29 mouse cellular contexts compared by ENCODE assay signal in genomic region chr1:58147776-58148175, GRCm38 (mm10). TPM values are rescaled to one million over a fixed set of nuclear protein-coding genes. Genes with fewer than 3 reads are reported as not detected.
DNase-seq lines count a peak whose midpoint lies in the region; ATAC-seq and TF ChIP-seq lines count a peak whose summit lies in the region.
"Had no signal": no experiment of that assay in that cellular context is flagged by ENCODE, and none has a peak within 500 bp of the region (broad histone marks: within the 10 kb centered on the region; RNA-seq: fewer than 3 reads in every experiment).

No protein-coding gene starts in this region.

- TF ChIP-seq EP300 in stomach, postnatal 0 days (optimal IDR thresholded peaks at IDR 0.05): no peak

- no peaks in the 10 kb centered on the region for H3K4me1 ChIP-seq in stomach, postnatal 0 days (replicated peaks; ENCODE audit: control insufficient read depth, insufficient read depth)
- H3K4me1 ChIP-seq: embryonic facial prominence, embryonic 13.5 days; embryonic facial prominence, embryonic 15.5 days; forebrain, embryonic 10.5 days; forebrain, embryonic 12.5 days had no signal

- WGBS in stomach, postnatal 0 days: 59% methylated on average over 6 of the region's 6 CpGs

- H3ac ChIP-seq in myocyte (ENCODE audit: control insufficient read depth, insufficient read length): no peak overlapping the region

- H3K4me3 ChIP-seq in myocyte: no peak overlapping the region
- no peak overlapping the region for H3K4me3 ChIP-seq in stomach, postnatal 0 days (ENCODE audit: low read depth, low read length)
- H3K4me3 ChIP-seq: embryonic facial prominence, embryonic 13.5 days; embryonic facial prominence, embryonic 15.5 days; erythroblast, embryonic 14.5 days; forebrain, embryonic 10.5 days; forebrain, embryonic 12.5 days had no signal

- no peaks in the 10 kb centered on the region for H3K27me3 ChIP-seq in myocyte (ENCODE audit: control insufficient read depth, insufficient read depth, insufficient read length)
- no peaks in the 10 kb centered on the region for H3K27me3 ChIP-seq in stomach, postnatal 0 days (ENCODE audit: control insufficient read depth, insufficient read depth, low read length)
- H3K27me3 ChIP-seq: CH12.LX; embryonic facial prominence, embryonic 13.5 days; embryonic facial prominence, embryonic 15.5 days; forebrain, embryonic 12.5 days had no signal

- TF ChIP-seq CTCF in stomach, postnatal 0 days (IDR thresholded peaks at IDR 0.05; ENCODE audit: low read depth): no peak

- H3K79me2 ChIP-seq in myocyte (ENCODE audit: control insufficient read depth, insufficient read depth): no peaks in the 10 kb centered on the region

- no peaks in the 10 kb centered on the region for H3K36me3 ChIP-seq in myocyte (ENCODE audit: control insufficient read depth, insufficient read depth)
- H3K36me3 ChIP-seq in stomach, postnatal 0 days (ENCODE audit: control insufficient read depth, insufficient read depth, low read length): no peaks in the 10 kb centered on the region
- H3K36me3 ChIP-seq: embryonic facial prominence, embryonic 13.5 days; embryonic facial prominence, embryonic 15.5 days; forebrain, embryonic 10.5 days; forebrain, embryonic 12.5 days; G1E had no signal

- peak; percentile 53 for DNase-seq in heart, adult 11 months
- DNase-seq in heart, postnatal 4 days: no peak
- peak; percentile 22 for DNase-seq in 3T3-L1 (ENCODE audit: low read depth, low spot score)
- peak; percentile 62 for DNase-seq in NIH3T3 (ENCODE audit: low read depth)
- DNase-seq in right cerebral cortex, postnatal 36 days (ENCODE audit: low spot score in 2 of 2): no peak
- DNase-seq in stomach, postnatal 0 days (ENCODE audit: low spot score): no peak
- DNase-seq: adrenal gland, adult 8-10 months; adrenal gland, postnatal 14 days; adrenal gland, postnatal 36 days; B cell, adult 2 months; cerebellum, adult 11 months; cerebellum, adult 18-20 months; cerebellum, adult 8-10 months; cerebellum, adult 9-11 months; cerebellum, postnatal 14 days; cerebellum, postnatal 36 days; embryo, embryonic 11 days had no signal

- ATAC-seq in stomach, postnatal 0 days (ENCODE audit: low FRiP score, low TSS enrichment): no peak
- ATAC-seq: CD4-positive, CD25-positive, alpha-beta regulatory T cell, adult 4 months; forebrain, embryonic 14.5 days; forebrain, embryonic 16.5 days had no signal

- H3K9me3 ChIP-seq in stomach, postnatal 0 days (ENCODE audit: control insufficient read depth, low read length): no peaks in the 10 kb centered on the region
- H3K9me3 ChIP-seq: embryonic facial prominence, embryonic 13.5 days; embryonic facial prominence, embryonic 15.5 days; forebrain, embryonic 10.5 days; forebrain, embryonic 12.5 days; G1E had no signal

- TF ChIP-seq POLR2A in myocyte (IDR thresholded peaks at IDR 0.05; ENCODE audit: insufficient read length, low read depth): no peak

- no peak overlapping the region for H3K9ac ChIP-seq in stomach, postnatal 0 days (ENCODE audit: low read length)
- H3K9ac ChIP-seq: embryonic facial prominence, embryonic 13.5 days; embryonic facial prominence, embryonic 15.5 days; forebrain, embryonic 12.5 days had no signal

- peak overlapping the region; percentile 27 for H3K4me2 ChIP-seq in myocyte (ENCODE audit: low read depth)
- no peak overlapping the region for H3K4me2 ChIP-seq in stomach, postnatal 0 days (replicated peaks; ENCODE audit: low read depth)
- H3K4me2 ChIP-seq: embryonic facial prominence, embryonic 13.5 days; embryonic facial prominence, embryonic 15.5 days; forebrain, embryonic 12.5 days had no signal

- H3K27ac ChIP-seq in stomach, postnatal 0 days (replicated peaks): no peak overlapping the region
- H3K27ac ChIP-seq: embryonic facial prominence, embryonic 13.5 days; embryonic facial prominence, embryonic 15.5 days; forebrain, embryonic 10.5 days; forebrain, embryonic 12.5 days had no signal

TF ChIP-seq in myocyte, 11 proteins besides CTCF, POLR2A, EP300 and RAD21:
- TF ChIP-seq MYOD1 (IDR thresholded peaks at IDR 0.05; ENCODE audit: control insufficient read depth in 1 of 3, insufficient read length in 2 of 3, low read depth in 2 of 3) (no peak), TCF3 (IDR thresholded peaks at IDR 0.05; ENCODE audit: insufficient read length, low read depth) (no peak), MAX (IDR thresholded peaks at IDR 0.05; ENCODE audit: low read depth) (no peak), POLR2AphosphoS2 (IDR thresholded peaks at IDR 0.05; ENCODE audit: insufficient read length, low read depth) (no peak), TCF12 (IDR thresholded peaks at IDR 0.05; ENCODE audit: insufficient read depth, poor library complexity, severe bottlenecking) (no peak), E2F4 (IDR thresholded peaks at IDR 0.05; ENCODE audit: insufficient read depth) (no peak), REST (IDR thresholded peaks at IDR 0.05; ENCODE audit: insufficient read depth, insufficient read length) (no peak), USF1 (IDR thresholded peaks at IDR 0.05; ENCODE audit: low read depth) (no peak), CEBPB (IDR thresholded peaks at IDR 0.05; ENCODE audit: insufficient read depth, poor library complexity, severe bottlenecking) (no peak), SRF (IDR thresholded peaks at IDR 0.05; ENCODE audit: control insufficient read depth, insufficient read length, low read depth) (no peak), MYOG (IDR thresholded peaks at IDR 0.05; ENCODE audit: control insufficient read depth in 1 of 3, insufficient read depth in 1 of 3, insufficient read length in 2 of 3, low read depth in 2 of 3) (no peak)
TF ChIP-seq in myocyte: peak in this region for 0.

RNA-seq across cellular contexts. Expression of gene Aox3, which starts 34.8 kb away (rescaled TPM):
- under 1 TPM; 0.14 to 0.26 TPM for total RNA-seq in heart, postnatal 4 days (2021)
- polyA plus RNA-seq in myocyte (2012; fragmentation: generic; extraction: Trizol): not detected
- polyA plus RNA-seq in stomach, postnatal 0 days (2015; fragmentation: Nextera tagmentation; extraction: Ambion mirVana): 0.62 and 0.70 TPM in 2 replicates
- total RNA-seq: common myeloid progenitor, adult 5-6 weeks had no signal
- polyA plus RNA-seq: CD4-positive, CD25-positive, alpha-beta regulatory T cell, adult 4 months; erythroblast, embryonic 14.5 days; forebrain, embryonic 10.5 days; G1E had no signal

Comparison
In these comparisons a context has a peak if more than half of its experiments do, and no peak if none do; other contexts are left out.
1. DNase-seq: peak in heart, adult 11 months (single experiment), 3T3-L1 (single experiment) and NIH3T3 (single experiment); none in heart, postnatal 4 days (single experiment), right cerebral cortex, postnatal 36 days (0 of 2) and stomach, postnatal 0 days (single experiment).